Mouse (Mus musculus): ENCODE results near the gene Arglu1. TPM values are rescaled to one million over a fixed set of nuclear protein-coding genes. Genes with fewer than 3 reads are reported as not detected.

The Arglu1 gene
- polyA plus RNA-seq, 1 experiment from 2014 or later: 105 TPM

DNA sequence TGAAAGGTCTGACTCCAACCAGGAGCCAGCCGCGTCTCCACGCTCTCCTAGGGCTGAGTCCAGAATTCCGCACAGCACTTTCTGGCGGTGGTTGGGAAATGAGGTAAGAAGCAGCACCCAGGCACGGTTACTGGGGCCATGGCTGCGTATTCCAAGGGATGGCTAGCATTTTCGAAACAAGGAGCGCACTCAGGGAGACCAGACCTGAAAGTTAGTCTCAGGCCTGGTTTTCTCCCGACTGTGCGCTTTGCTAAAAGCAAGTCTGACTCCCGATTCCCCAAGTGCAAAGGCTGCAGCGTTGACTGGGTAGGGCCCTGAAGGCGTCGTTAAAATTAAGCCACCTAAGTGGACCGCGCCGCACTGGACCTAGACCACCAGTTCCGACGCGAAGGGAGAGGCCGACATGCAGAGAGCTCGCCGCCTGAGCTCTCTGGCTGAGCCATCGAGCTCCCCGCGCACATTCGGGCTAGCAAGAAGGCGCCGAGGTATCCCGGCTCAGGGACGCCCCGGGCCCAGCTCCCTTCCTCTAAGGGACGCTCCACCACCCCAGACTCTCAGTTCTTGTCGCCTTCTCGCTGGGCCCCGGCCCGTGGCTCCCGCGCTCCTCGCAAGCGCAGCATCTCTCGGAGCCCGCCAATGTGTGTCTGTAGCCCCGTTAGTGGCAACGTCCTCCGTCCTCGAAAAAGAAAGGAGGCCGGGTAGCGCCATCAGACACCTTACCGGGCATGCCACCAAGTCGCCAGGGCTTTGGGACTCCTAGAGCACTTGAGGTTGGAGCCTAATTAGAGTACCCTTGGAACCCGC, 30.6 kb downstream of the Arglu1 start:
- under 1% methylated on average over 53 of the region's 53 CpGs for WGBS
- no peaks in the 10 kb centered on the region for H3K9me3 ChIP-seq (ENCODE audit: low read length)
- ATAC-seq (ENCODE audit: low FRiP score, low TSS enrichment): no peak
- peaks cover 5% of the 10 kb centered on the region; the same call in 1 of the 2 replicates for H3K36me3 ChIP-seq (ENCODE audit: insufficient read depth, low read length)
- peak overlapping the region; percentile 91 for H3K4me2 ChIP-seq (replicated peaks; ENCODE audit: low read depth, low read length)
- H3K27ac ChIP-seq (ENCODE audit: low read length): peak overlapping the region; percentile 85
- H3K4me1 ChIP-seq (ENCODE audit: insufficient read depth, low read length): peaks cover 18% of the 10 kb centered on the region
- H3K27me3 ChIP-seq (ENCODE audit: insufficient read depth, low read length): no peaks in the 10 kb centered on the region
- peak overlapping the region; percentile 88 for H3K4me3 ChIP-seq (ENCODE audit: low read length)
- peak overlapping the region; percentile 92 for H3K9ac ChIP-seq (replicated peaks; ENCODE audit: low read length)

DNA sequence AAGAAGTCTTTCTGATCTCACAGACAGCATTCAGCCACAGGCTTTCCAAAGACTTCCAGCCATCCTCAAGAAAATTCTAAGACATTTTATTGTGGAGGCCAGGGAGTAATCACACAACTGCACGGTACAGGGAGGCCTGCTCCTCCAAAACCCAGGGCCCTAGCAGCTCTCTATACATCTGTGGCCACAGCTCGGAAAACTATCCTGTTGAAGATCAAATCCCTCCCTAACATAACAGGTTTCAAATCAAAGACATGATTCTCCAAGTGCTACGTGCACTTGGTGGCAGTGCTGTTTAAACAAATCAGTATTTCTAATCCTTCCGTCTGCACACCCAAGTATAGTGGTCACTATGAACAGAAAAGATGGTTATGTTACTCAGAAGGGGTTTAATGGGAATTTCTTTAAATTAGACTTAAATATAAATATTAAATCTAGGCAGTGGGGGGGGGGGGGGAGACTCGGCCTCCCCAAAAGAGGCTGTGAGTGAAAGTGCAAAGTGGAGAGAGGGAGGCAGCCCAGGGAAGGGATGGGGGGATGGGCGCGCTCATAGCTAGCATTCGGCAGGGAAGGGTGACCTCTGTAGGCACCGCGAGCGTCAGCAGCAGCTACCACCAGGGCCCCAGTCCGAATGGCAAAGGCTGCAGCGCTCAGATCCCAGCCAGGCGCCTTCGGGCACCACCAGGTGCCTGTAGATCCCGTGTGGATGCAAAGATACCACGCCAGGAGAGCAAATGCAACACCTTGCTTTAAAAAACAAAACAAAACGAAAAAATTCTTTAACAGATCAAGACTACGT, 31.7 kb downstream of the Arglu1 start:
- peak overlapping the region; percentile 91 for H3K4me2 ChIP-seq (replicated peaks; ENCODE audit: low read depth, low read length)
- H3K36me3 ChIP-seq (ENCODE audit: insufficient read depth, low read length): no peaks in the 10 kb centered on the region
- no peaks in the 10 kb centered on the region for H3K27me3 ChIP-seq (ENCODE audit: insufficient read depth, low read length)
- no peaks in the 10 kb centered on the region for H3K9me3 ChIP-seq (ENCODE audit: low read length)
- H3K4me3 ChIP-seq (ENCODE audit: low read length): peak overlapping the region; percentile 88
- peak; percentile 32; the same call in 1 of the 2 replicates for ATAC-seq (ENCODE audit: low FRiP score, low TSS enrichment)
- H3K27ac ChIP-seq (ENCODE audit: low read length): peak overlapping the region; percentile 58
- peak overlapping the region; percentile 92 for H3K9ac ChIP-seq (replicated peaks; ENCODE audit: low read length)
- peaks cover 27% of the 10 kb centered on the region for H3K4me1 ChIP-seq (ENCODE audit: insufficient read depth, low read length)
- 9% methylated on average over 19 of the region's 19 CpGs for WGBS

DNA sequence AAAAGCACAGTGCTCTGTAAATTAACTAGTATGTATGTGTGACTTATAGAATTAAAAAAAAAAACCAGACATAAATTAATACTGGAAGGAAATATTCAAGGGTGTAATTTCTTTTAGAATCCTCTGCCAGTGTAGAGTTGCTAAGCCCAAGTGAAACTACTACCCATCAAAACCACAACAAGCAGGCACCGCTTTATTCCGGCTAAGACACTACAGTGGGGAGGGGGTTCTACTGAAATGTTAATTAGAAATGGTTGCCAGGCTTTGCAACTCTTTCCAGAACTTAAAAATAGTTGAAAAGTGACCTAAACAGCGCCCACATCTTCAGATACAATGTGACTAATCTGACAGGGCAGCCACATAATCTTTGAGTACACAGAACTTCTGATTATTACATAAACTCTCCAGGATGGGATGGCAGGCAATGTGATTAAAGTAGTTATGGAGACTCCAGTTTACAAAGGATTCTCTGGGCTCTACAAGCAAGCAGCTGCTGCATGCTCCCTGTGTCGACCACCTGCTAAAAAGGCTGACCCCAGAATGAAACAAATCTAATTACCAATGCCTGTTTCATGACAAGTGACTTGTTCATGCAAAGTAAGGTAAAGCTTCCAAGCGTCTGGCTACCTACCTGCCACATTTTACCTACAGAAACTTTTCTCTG, 32.5 kb downstream of the Arglu1 start:
- Histone ChIP-seq H3K9me3 (ENCODE audit: low read length) (no peaks in the 10 kb centered on the region), H3K27ac (ENCODE audit: low read length) (peak overlapping the region; percentile 58; the same call in 1 of the 2 replicates), H3K27me3 (ENCODE audit: insufficient read depth, low read length) (no peaks in the 10 kb centered on the region), H3K4me1 (ENCODE audit: insufficient read depth, low read length) (peaks cover 30% of the 10 kb centered on the region), H3K36me3 (ENCODE audit: insufficient read depth, low read length) (no peaks in the 10 kb centered on the region), H3K4me3 (ENCODE audit: low read length) (peak overlapping the region; percentile 88), H3K9ac (replicated peaks; ENCODE audit: low read length) (peak overlapping the region; percentile 92), H3K4me2 (replicated peaks; ENCODE audit: low read depth, low read length) (peak overlapping the region; percentile 91)
- 57% methylated on average over 5 of the region's 5 CpGs for WGBS
- ATAC-seq (ENCODE audit: low FRiP score, low TSS enrichment): no peak

DNA sequence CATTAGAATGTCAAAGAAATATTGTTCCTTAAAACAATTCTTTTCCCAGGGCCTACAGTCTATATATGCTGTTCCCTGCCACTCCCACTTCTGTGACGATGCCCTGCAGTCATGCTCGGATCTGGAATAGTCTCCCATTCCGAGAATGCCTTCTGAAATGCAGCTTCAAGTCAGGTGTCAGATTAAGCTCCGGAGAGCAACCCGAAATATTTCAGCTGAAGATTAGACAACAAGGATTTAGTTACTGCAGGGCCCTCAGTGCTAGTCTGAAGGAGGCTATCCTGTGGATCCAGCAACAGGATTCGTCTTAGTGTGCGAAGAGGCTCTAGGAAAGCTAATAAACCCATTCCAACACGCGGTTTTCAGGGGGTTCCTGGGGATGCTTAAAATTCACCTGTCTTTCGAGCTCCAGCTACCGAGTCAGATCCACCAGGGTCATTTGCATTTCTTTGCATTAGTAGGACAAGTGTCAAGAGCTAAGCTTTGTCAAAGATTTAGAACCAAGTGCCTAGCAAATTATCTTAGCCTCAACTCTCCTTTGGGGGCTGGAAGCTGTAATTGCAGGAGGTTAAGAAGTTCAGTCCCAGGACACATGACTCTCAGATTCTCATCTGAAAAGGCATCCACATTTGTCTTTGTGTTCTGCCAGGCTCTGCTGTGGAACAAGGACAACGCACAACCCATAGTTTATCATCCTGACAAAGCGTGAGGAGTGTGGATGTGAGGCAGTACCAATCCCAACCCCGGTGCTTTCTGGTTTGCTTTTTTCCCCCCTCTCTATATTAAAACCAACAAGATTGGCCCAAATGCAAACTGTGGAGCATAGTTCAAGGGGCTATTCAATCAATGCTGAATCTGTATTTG, 33.5 kb downstream of the Arglu1 start:
- no peaks in the 10 kb centered on the region for H3K27me3 ChIP-seq (ENCODE audit: insufficient read depth, low read length)
- no peaks in the 10 kb centered on the region for H3K9me3 ChIP-seq (ENCODE audit: low read length)
- H3K4me3 ChIP-seq (ENCODE audit: low read length): peak overlapping the region; percentile 88
- no peaks in the 10 kb centered on the region for H3K36me3 ChIP-seq (ENCODE audit: insufficient read depth, low read length)
- no peak for ATAC-seq (ENCODE audit: low FRiP score, low TSS enrichment)
- H3K27ac ChIP-seq (ENCODE audit: low read length): no peak overlapping the region
- WGBS: 33% methylated on average over 14 of the region's 14 CpGs
- peak overlapping the region; percentile 91 for H3K4me2 ChIP-seq (replicated peaks; ENCODE audit: low read depth, low read length)
- peaks cover 36% of the 10 kb centered on the region for H3K4me1 ChIP-seq (ENCODE audit: insufficient read depth, low read length)
- peak overlapping the region; percentile 57 for H3K9ac ChIP-seq (replicated peaks; ENCODE audit: low read length)

DNA sequence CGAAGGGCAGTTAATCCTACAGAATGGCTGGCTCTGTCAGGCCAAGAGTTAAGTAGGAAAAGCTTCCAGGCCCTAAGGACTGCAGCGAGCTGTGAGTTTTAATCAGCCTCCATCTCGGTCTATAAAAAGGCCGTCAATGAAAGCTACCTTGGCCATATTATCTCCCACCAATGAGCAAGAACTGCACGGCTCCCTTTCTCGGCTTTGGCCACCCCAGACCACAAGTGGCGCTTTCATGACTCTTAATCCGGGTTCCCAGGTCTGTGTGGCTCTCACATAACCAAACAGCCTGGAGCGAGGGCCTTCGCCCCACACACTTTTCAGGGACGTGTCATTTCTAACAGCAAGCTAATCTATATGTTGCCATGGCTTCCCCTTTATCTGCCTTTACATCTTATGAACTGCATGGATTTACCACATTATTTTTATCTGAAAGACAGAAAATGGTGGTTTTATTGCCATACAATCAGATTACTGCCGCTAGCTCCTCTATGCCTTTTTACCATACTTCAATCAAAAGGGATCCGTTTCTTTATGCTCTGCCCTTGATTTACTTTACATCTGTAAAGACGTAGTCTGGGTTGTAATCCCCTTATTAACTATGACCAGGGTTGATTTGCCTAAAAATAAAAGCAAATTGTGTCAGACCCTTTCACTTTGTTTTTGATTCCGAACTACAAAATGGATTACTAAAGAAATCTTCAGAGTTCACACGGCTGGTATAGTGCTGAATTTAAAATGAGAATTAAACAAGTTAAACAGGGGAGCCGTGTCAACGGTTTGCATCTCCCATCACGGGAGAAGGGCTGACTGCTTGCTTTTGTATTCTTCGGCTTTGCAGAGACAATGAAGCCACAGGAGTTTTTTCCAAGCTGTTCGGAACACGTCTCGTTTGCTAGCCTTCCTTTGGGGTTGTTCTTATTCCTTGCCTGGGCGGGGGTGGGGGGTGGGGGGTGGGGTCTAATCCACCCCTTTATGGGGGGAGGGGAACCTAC, 34.7 kb downstream of the Arglu1 start:
- 54% methylated on average over 24 of the region's 24 CpGs for WGBS
- H3K27ac ChIP-seq (ENCODE audit: low read length): no peak overlapping the region
- peaks cover 36% of the 10 kb centered on the region for H3K4me1 ChIP-seq (ENCODE audit: insufficient read depth, low read length)
- peak overlapping the region; percentile 91 for H3K4me2 ChIP-seq (replicated peaks; ENCODE audit: low read depth, low read length)
- H3K27me3 ChIP-seq (ENCODE audit: insufficient read depth, low read length): no peaks in the 10 kb centered on the region
- H3K4me3 ChIP-seq (ENCODE audit: low read length): peak overlapping the region; percentile 88
- no peaks in the 10 kb centered on the region for H3K36me3 ChIP-seq (ENCODE audit: insufficient read depth, low read length)
- H3K9ac ChIP-seq (replicated peaks; ENCODE audit: low read length): peak overlapping the region; percentile 42
- H3K9me3 ChIP-seq (ENCODE audit: low read length): no peaks in the 10 kb centered on the region
- ATAC-seq (ENCODE audit: low FRiP score, low TSS enrichment): no peak

GRCm38 (mm10) chr8:8653906-8654489, 36.3 kb downstream of the Arglu1 start:
- peak overlapping the region; percentile 91 for H3K4me2 ChIP-seq (replicated peaks; ENCODE audit: low read depth, low read length)
- H3K4me1 ChIP-seq (ENCODE audit: insufficient read depth, low read length): peaks cover 45% of the 10 kb centered on the region
- WGBS: 37% methylated on average over 12 of the region's 12 CpGs
- H3K27me3 ChIP-seq (ENCODE audit: insufficient read depth, low read length): no peaks in the 10 kb centered on the region
- peak overlapping the region; percentile 88; the same call in 1 of the 2 replicates for H3K4me3 ChIP-seq (ENCODE audit: low read length)
- H3K27ac ChIP-seq (ENCODE audit: low read length): no peak overlapping the region
- no peak for ATAC-seq (ENCODE audit: low FRiP score, low TSS enrichment)
- no peaks in the 10 kb centered on the region for H3K36me3 ChIP-seq (ENCODE audit: insufficient read depth, low read length)
- H3K9ac ChIP-seq (replicated peaks; ENCODE audit: low read length): peak overlapping the region; percentile 33
- H3K9me3 ChIP-seq (ENCODE audit: low read length): no peaks in the 10 kb centered on the region

DNA sequence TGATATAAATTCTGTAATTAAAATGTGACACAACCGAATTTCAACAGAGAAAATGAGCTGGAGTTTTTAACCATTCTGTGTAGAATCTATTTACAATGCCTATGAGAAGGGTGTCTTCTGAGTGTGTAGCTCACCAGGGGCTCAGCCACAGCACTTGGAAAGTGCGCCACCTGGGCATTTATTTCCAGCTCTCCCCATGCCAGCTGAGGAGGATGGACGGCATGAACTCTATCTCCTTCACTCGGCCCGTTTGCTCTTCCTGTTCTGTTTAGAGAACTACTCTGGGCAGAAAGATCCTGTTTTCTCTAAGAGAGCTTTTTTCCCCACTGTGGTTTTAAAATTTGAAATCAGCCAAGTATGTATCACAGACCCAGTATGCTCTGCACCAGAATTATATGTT, 37.0 kb downstream of the Arglu1 start:
- Histone ChIP-seq H3K36me3 (ENCODE audit: insufficient read depth, low read length) (no peaks in the 10 kb centered on the region), H3K27me3 (ENCODE audit: insufficient read depth, low read length) (no peaks in the 10 kb centered on the region), H3K9me3 (ENCODE audit: low read length) (no peaks in the 10 kb centered on the region), H3K4me2 (replicated peaks; ENCODE audit: low read depth, low read length) (peak overlapping the region; percentile 91), H3K4me3 (ENCODE audit: low read length) (peak overlapping the region; percentile 88; the same call in 1 of the 2 replicates), H3K27ac (ENCODE audit: low read length) (no peak overlapping the region), H3K4me1 (ENCODE audit: insufficient read depth, low read length) (peaks cover 45% of the 10 kb centered on the region), H3K9ac (replicated peaks; ENCODE audit: low read length) (peak overlapping the region; percentile 33; the same call in 1 of the 2 replicates)
- WGBS: 55% methylated on average over 5 of the region's 5 CpGs
- ATAC-seq (ENCODE audit: low FRiP score, low TSS enrichment): no peak

DNA sequence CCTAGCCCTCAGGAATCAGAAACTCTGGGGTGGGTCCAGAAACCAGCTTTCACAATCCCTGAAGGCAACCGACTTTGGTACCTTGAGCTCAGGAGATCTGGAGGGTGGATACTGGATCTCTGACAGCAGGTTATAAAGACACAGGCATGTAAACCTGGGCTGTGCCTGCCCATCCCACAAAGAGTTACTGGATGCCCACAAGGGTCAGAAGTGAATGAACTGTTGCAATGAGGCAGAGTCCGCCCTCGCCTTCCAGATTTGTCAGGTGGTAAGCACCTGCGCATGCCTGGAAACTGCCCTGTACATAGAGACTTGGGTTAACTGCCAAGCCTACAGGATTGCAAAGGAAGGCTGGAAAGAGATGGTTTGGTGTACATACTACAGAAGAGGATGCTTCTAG, 37.9 kb downstream of the Arglu1 start:
- 71% methylated on average over 4 of the region's 4 CpGs for WGBS
- H3K4me1 ChIP-seq (ENCODE audit: insufficient read depth, low read length): peaks cover 44% of the 10 kb centered on the region
- no peak for ATAC-seq (ENCODE audit: low FRiP score, low TSS enrichment)
- no peak overlapping the region for H3K4me3 ChIP-seq (ENCODE audit: low read length)
- H3K27me3 ChIP-seq (ENCODE audit: insufficient read depth, low read length): no peaks in the 10 kb centered on the region
- no peaks in the 10 kb centered on the region for H3K9me3 ChIP-seq (ENCODE audit: low read length)
- 0 out of 2 replicates have a peak overlapping the region, but pooled peaks have one; percentile 1 for H3K27ac ChIP-seq (ENCODE audit: low read length)
- H3K4me2 ChIP-seq (replicated peaks; ENCODE audit: low read depth, low read length): peak overlapping the region; percentile 22; the same call in 1 of the 2 replicates
- no peaks in the 10 kb centered on the region for H3K36me3 ChIP-seq (ENCODE audit: insufficient read depth, low read length)
- H3K9ac ChIP-seq (replicated peaks; ENCODE audit: low read length): no peak overlapping the region

Measured in kidney, embryonic 16.5 days (tissue).